Mouse (Mus musculus) yolk sac, embryonic 10.5 days (tissue): ENCODE results near the gene Gm28035.

Experiments
- DNase-seq: peaks from one replicate; pipeline ENCODE4 v3.0.0-alpha.2; 2017; ENCODE audit warnings: low spot score

Gm28035 gene

GRCm38 (mm10) chr2:30240267-30240666 lies at the start of gene Gm28035:
Gene Gm28035, plus strand, starts transcription at chr2:30240567.
- DNase-seq, result no peak

DNA sequence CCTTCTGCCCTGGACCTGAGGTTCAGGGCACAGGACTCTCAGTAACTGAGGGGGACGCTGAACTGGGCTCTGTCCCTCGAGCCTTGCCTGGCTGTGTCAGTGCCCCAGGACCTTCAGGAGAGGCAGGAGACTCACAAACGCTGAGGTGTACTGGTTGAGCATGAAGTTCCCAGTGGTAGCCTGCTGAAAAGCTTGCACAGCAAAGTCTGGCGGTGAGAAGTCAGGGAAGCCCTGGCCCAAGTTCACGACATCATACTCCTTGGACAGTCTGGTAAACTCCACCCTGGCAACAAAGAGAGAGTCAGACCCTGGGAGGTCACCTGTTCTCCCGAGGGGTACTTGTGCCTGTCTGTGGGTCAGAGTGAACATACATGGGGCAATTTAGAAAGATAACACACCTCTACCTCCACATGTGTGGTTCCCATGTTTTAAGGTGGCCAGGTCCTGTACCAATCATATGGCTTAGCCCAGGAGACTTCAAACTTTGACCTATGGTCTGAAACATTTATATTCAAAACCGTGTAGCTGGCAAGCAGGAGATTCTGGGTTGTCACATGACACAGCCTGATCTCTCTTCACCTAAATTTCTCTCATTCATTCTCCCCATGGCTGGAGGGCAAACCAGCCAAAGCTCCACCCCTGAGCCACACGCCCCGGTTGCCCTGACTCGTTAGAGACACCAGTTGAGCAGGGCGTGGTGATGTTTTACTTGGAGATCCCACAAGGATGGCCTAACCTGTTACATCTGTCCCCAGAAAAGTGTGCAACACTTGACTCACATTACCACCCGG lies 48.4 kb upstream of the Gm28035 start:
- DNase-seq, result no peak

GRCm38 (mm10) chr2:30194656-30195055 lies 45.7 kb upstream of the Gm28035 start:
- DNase-seq, result no peak

DNA sequence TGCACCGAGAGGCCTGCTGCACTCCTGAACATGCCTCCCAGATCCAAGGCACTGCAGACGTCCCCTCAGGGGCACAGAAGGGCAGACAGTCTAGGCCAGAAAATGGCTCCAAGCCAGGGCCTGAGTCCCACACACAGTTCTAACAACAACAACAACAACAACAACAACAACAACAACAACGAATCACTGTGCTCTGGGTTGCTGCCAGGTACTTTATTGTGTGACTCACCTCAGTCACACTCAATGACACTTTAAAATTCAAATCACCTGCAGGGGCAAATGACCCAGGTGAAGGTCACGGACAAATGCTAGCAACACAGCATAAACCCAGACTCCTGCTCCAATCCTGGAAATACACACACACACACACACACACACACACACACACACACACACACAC lies 42.3 kb upstream of the Gm28035 start:
- no peak for DNase-seq

DNA sequence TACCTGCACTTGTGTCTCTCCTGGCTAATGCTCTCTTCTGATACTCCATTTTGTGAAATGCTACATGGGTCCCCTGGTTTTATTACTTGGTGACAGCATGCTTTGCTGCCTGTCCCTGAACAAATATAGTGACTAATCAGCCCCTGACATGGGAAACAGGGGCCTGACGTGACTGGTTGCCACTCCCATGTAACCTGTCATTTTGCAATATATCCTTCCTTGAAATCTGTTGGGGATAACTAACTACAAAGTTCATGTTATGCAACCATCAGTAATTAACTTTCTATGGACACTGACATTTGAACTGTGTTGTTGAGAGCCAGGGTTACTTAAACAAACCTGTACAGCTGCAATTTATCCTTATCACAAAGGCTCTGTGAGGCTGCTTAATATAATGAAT lies 40.4 kb upstream of the Gm28035 start:
- DNase-seq, result peak; percentile 69

DNA sequence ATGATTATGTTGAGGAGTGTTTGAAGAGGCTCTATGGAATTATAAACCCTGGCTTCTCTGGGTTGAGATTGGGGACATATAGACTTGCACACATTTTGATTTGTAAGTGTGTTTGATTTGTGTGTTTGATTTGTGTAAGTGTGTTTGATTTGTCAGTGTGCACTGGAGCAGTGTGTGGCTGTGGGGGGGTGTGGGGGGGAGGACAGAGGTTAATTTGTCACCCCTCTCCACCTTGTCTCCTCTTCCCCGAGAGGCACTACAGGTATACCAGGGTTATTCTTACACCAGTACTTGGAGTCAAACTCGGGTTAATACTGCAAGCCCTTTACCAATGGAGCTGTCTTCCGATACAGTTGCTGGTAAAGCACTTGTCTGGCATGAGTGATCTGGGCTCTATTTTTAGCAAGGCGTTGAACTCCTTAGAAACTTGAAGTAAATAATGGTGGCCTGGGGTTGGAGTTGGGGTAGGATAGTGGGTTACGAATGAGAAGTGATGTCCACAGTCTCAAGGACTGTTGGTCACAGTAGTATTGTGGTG lies 39.9 kb upstream of the Gm28035 start:
- peak; percentile 47 for DNase-seq

DNA sequence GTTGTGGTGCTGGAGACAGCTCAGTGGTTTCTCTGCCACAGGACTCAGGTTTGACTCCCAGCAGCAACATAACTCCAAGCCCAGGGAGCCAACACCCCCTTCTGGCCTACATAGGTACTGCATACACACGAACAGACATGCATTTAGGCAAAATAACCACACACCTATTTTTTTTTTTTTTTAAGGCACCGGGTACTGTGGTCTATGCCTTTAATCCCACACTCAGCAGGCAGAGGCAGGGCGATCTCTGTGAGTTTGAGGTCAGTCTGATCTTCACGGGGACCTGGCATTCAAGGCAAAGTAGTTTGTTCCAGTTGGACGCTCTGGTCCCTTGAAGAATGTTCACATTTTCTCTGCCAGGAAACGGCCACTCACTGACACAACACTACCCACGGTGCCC lies 36.9 kb upstream of the Gm28035 start:
- DNase-seq, result no peak

GRCm38 (mm10) chr2:30205255-30205628 lies 35.1 kb upstream of the Gm28035 start:
- no peak for DNase-seq

- peak; percentile 92 for DNase-seq
Measured at GRCm38 (mm10) chr2:30205629-30206357, 34.6 kb upstream of the Gm28035 start, which contains the start of gene Kyat1. Gene Kyat1, minus strand, starts transcription at chr2:30205847.

DNA sequence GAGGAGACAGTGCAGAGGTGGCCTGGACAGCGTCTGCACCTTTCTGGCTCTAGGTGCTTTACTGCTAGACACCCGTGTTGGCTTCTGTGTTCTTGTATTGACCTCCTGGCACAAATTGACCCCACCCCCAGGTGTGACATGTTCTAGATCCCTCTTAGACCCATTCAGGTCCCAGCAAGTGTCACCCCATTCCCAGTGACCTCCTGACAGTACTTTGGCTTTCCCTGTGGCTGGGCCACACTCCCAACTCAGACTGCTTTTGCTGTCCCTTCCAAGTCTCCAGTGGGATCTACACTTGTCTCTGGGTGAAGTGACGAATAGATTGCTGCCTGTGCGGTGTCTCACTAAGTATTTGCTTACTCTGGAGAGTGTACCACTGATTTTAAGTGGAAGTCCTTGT lies 33.0 kb upstream of the Gm28035 start:
- no peak for DNase-seq

DNA sequence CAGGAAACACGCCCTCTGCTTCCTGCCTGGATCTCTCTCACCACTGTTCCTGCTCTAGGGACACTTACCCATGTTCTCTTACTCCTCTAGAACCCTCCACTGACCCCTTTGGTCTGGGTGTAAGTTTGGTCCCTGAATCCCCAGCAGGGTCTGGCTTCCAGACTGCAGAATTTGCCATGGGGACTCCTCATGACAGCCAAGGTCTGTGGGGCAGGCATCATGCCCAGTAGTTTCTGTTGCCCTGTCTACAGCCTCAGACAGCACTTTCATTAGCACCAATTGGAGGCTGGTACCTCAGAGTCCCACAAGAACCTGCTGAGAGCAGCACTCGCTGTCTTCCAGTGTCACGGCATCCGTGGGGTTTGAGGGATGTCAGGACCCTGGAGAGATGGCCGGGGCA lies 32.5 kb upstream of the Gm28035 start:
- no peak for DNase-seq

DNA sequence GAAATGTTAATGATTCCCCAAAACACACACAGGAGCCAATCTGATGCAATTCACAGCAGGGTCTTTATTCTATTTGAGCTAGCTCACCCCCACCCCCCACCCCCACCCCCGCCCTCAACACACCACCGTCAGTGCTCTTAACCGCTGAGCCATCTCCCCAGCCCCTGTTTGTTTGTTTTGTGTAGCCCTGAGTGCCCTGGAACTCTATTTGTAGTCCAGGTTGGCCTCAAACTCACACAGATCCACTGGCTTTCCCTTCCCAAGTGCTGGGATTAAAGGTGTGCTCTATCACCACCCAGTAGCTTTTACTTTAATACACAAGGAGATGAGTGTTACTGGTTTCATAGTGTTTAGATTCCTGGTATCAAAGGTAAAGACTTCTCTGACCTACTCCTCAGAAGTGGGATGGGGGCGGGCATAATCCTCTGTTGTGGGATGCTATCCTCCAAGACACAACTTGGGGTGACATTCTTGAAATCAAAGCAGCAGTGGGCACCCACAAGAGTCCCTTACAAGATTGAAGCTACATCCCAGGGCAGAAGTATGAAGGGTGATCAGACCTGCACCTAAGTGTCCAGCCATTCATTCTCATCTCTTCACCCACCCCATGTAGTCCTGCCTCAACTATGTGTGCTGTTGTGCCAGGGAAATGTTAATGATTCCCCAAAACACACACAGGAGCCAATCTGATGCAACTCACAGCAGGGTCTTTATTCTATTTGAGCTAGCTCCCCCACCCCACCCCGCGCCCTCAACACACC lies 28.8 kb upstream of the Gm28035 start:
- DNase-seq, result no peak

DNA sequence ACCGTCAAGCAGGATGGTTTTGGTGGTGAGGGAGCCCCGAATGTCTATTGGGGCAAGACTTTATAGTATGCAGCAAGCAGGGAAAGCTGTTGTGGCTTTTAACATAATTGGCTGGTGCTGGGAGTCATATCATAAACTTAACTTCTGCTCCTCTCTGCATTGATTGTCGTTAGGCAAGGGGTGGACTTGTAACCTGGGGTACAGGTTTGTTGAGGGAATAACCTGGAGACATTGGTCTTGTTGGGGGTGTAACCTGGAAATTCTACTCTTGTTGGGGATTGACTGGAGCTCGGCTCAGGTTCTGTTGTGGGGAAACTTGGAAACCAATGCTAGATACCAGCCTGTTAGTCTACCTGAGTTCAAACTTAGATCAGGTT lies 28.2 kb upstream of the Gm28035 start:
- no peak for DNase-seq

DNA sequence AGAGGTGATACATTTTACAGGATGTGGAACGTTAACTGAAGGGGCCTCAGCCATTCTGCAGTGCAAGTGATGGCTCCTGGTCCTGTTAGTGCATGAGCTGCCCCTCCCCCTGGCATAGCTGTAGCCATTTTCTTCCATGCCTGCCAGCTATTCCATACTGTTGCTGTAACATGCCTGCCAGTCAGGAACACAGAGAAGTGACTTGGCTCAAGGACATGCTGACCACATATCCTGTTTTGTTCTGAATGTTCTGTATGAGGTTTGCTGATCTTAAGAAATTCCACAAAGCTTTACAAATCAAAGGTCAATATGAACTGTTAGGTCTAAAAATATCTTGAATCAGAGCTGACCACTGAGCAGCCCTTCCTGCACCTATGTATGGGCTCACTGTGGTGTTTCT lies 27.4 kb upstream of the Gm28035 start:
- no peak for DNase-seq

GRCm38 (mm10) chr2:30214745-30215144 lies 25.6 kb upstream of the Gm28035 start:
- peak; percentile 48 for DNase-seq

GRCm38 (mm10) chr2:30215493-30215892 lies 24.9 kb upstream of the Gm28035 start:
- no peak for DNase-seq

GRCm38 (mm10) chr2:30216293-30216692 lies 24.1 kb upstream of the Gm28035 start:
- DNase-seq, result no peak

DNA sequence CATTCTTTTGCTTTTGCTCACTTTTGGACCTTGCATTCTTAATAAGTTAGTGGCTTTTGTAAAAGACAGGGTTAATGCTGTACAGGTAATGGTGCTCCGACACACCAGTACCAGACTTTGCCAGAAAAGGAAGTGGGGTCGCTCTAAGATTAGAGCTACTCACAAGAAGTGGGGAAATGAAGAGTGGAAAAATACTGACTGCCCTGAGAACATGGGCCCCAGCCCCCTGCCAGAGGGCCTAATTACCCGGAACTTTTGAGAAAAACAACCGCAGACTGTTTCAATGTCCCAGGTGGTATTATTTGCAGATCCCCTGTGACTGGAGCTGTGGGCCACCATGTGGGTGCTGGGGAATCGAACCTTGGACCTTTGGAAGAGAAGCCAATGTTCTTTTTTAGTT lies 4.8 kb upstream of the Gm28035 start:
- DNase-seq, result no peak

DNA sequence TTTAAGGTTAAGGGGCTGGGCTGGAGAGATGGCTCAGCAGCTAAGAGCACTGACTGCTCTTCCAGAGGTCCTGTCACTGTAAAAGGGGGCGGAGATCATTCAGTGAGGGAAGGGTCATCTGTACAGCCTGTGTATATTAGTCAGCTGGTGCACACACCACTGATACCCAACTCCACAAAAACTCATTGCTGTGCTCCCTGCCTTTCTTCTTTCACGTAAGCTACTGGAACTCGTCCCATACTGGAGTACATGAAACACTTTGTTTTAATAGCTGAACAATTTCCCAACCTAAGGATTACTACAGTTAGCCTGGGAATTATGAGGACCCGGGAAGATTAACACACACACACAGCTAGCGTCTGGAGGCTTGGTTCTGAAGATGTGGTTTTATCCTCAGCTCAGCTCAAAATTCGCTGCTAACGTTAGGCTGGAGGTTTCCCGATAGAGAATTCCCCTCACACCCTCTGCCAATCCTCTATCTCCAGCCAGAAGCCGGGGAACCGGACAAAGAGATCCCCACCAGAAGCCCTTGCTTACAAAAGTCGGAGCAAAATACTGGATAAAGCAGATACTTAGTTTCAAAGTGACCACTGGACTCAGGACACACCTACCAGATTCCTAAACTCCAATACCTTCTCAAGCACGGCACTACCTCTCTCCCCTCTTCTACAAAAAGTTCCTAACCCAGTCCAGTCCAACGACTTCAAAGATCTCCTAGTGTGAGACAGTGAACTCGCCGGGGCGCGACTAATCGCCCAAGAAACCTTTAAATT lies 3.8 kb upstream of the Gm28035 start:
- DNase-seq, result no peak

DNA sequence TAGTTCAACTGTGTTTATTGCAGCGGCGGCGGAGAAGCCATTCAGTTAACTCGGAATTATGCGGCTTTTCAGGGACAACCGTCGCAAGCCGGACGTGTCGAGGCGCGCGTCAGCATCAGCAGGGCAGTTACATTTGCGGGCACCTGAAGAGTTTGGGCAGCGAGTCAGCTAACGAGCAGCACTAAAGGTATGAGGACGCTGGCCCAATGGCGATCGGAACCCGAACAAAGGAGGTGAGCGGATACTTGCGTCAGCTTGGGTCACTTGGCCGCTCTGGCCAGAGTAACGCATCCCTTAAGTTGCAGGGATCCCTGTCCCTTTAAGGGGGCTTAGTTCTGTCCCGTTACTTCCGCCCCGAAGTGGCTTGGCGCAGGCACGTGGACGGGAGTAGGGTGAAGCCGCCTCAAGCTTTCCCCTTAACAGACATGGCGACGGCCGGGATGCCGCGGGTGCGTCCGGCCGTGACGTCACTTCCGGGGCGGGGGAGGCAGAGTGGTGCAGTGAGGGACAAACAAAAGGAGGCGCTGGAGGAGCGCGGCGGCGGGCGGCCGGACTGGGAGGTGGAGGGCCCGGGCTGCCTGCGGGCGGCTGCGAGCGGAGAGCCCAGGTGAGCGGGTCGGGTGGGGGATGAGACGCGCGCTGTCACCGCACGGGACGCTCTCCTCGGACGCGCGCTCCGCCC lies 3.0 kb upstream of the Gm28035 start, which contains the start of gene Lrrc8a:
Gene Lrrc8a, plus strand, starts transcription at position 517 of the 682 bp plus-strand sequence.
- DNase-seq, result peak; percentile 99

DNA sequence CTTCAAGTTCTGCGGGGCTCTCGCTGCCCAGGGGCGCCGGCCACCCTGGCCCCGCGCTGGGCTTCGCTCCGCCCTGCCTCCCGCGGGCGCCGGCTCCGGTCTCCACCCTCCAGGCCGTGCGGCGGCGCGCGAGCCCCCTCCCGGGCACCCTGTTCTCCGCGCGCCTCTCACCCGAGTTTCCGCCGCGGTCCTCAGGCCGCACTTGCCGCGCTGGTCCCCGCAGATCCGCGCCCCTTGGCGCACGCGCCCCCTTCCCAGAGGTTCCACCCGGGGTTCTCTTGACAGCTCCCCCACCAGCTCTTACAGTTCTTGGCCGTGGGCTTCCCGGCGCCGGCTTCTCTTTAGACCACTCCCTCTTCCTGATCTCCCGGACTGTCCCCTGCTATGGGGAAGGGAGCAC lies 2.5 kb upstream of the Gm28035 start:
- DNase-seq, result no peak
